Mouse (Mus musculus) embryo, embryonic 11.5 days (tissue): Measurements from ENCODE around the gene Fam167b.

Experiments used
- DNase-seq: peaks from one replicate; pipeline ENCODE4 v3.0.0-alpha.2; 2012; ENCODE audit warnings: low read depth, low spot score

Gene Fam167b

GRCm38 (mm10) chr4:129608426-129609025 is 30.2 kb upstream of the Fam167b start:
- peak; percentile 76 for DNase-seq

GRCm38 (mm10) chr4:129600233-129601158 is 22.1 kb upstream of the Fam167b start, which contains the start of the genes Eif3i and Tmem234:
Gene Eif3i (minus strand): TSS chr4:129600648.
Gene Tmem234 (plus strand): TSS chr4:129600668.
- peak; percentile 59 for DNase-seq

- no peak for DNase-seq
Observed at GRCm38 (mm10) chr4:129588865-129589264, 10.5 kb upstream of the Fam167b start.

GRCm38 (mm10) chr4:129586943-129587342 is 8.6 kb upstream of the Fam167b start:
- DNase-seq = no peak

- DNase-seq = no peak
Observed at GRCm38 (mm10) chr4:129585773-129586172, 7.4 kb upstream of the Fam167b start.

GRCm38 (mm10) chr4:129584884-129585608 is 6.7 kb upstream of the Fam167b start:
- peak; percentile 61 for DNase-seq

GRCm38 (mm10) chr4:129584370-129584769 is 6.0 kb upstream of the Fam167b start:
- DNase-seq = no peak

- no peak for DNase-seq
Observed at GRCm38 (mm10) chr4:129582251-129582650, 3.9 kb upstream of the Fam167b start.

- DNase-seq = no peak
Observed at GRCm38 (mm10) chr4:129580347-129580746, 2.0 kb upstream of the Fam167b start.

GRCm38 (mm10) chr4:129577688-129578087 is 661 bp downstream of the Fam167b start:
- DNase-seq = no peak

GRCm38 (mm10) chr4:129576863-129577491 is 1.4 kb downstream of the Fam167b start:
- DNase-seq = no peak

GRCm38 (mm10) chr4:129575171-129575844 is 3.0 kb downstream of the Fam167b start:
- DNase-seq = no peak

GRCm38 (mm10) chr4:129573430-129573829 is 4.9 kb downstream of the Fam167b start, which contains the start of gene Lck:
Gene Lck (minus strand): TSS chr4:129573641.
- no peak for DNase-seq

- no peak for DNase-seq
Observed at GRCm38 (mm10) chr4:129573093-129573370, 5.3 kb downstream of the Fam167b start.

GRCm38 (mm10) chr4:129572236-129573092 is 5.9 kb downstream of the Fam167b start:
- no peak for DNase-seq

GRCm38 (mm10) chr4:129571551-129572084 is 6.7 kb downstream of the Fam167b start:
- DNase-seq = no peak

GRCm38 (mm10) chr4:129570028-129570427 is 8.3 kb downstream of the Fam167b start:
- no peak for DNase-seq

GRCm38 (mm10) chr4:129568366-129568765 is 10.0 kb downstream of the Fam167b start:
- no peak for DNase-seq

GRCm38 (mm10) chr4:129565139-129565538 is 13.2 kb downstream of the Fam167b start:
- DNase-seq = no peak

- peak; percentile 59 for DNase-seq
Observed at GRCm38 (mm10) chr4:129563718-129564117, 14.6 kb downstream of the Fam167b start.
